Mouse (Mus musculus) stomach, embryonic 14.5 days (tissue): ENCODE measurements around the gene Adipoq. TPM values are rescaled to one million over a fixed set of nuclear protein-coding genes. Genes with fewer than 3 reads are reported as not detected.

ENCODE experiments used
- ATAC-seq: fragments of 200-750 bp; cut with Nextera tagmentation; 2 replicates; pipeline ENCODE4 v1.8.0; 2017; ENCODE audit warnings: low read depth, moderate TSS enrichment; ENCODE audit not compliant: insufficient number of reproducible peaks, insufficient read depth, low FRiP score
- H3K27ac ChIP-seq: fragments of 300-500 bp; sonication (generic); 2 replicates; pipeline ENCODE4 v1.5.1; 2014; ENCODE audit warnings: mild to moderate bottlenecking, low read length, moderate library complexity, mixed read lengths
- H3K27me3 ChIP-seq: fragments of 300-500 bp; sonication (generic); 2 replicates; pipeline ENCODE4 v1.6.1; 2014; ENCODE audit warnings: low read length, control low read depth, mixed read lengths; ENCODE audit not compliant: control insufficient read depth, insufficient read depth
- H3K36me3 ChIP-seq: fragments of 300-500 bp; sonication (generic); 2 replicates; pipeline ENCODE4 v1.6.1; 2014; ENCODE audit warnings: mild to moderate bottlenecking, control low read depth, low read length, moderate library complexity, mixed read lengths; ENCODE audit not compliant: control insufficient read depth, insufficient read depth
- H3K4me1 ChIP-seq: fragments of 300-500 bp; sonication (generic); 2 replicates; pipeline ENCODE4 v1.6.1; 2014; ENCODE audit warnings: low read length, control low read depth, mixed read lengths; ENCODE audit not compliant: control insufficient read depth, insufficient read depth
- H3K4me2 ChIP-seq: fragments of 300-500 bp; sonication (generic); replicated peaks from 2 replicates; pipeline ENCODE4 v1.6.1; 2014; ENCODE audit warnings: low read depth, low read length, control low read depth
- H3K4me3 ChIP-seq: fragments of 300-500 bp; sonication (generic); 2 replicates; pipeline ENCODE4 v1.5.1; 2014; ENCODE audit warnings: low read depth, low read length, control low read depth
- H3K9ac ChIP-seq: fragments of 300-500 bp; sonication (generic); replicated peaks from 2 replicates; pipeline ENCODE4 v1.6.1; 2014; ENCODE audit warnings: low read depth, mild to moderate bottlenecking, control low read depth, low read length, moderate library complexity, mixed read lengths
- H3K9me3 ChIP-seq: fragments of 300-500 bp; sonication (generic); 2 replicates; pipeline ENCODE4 v1.6.1; 2016; ENCODE audit warnings: low read depth, low read length, control low read depth; ENCODE audit not compliant: control insufficient read depth
- WGBS: fragments of 180-500 bp; shearing (Covaris S2); extraction: QIAGEN DNeasy Blood & Tissue Kit; methylation state at CpG from one replicate; pipeline ENCODE4 v1.1.7; 2014; 5-methylcytosine and 5-hydroxymethylcytosine counted together
- polyA plus RNA-seq: library from polyadenylated mRNA; unstranded; fragments of >200 nt; fragmentation: Nextera tagmentation; extraction: Ambion mirVana; gene quantifications from 2 replicates; pipeline ENCODE4 v1.2.1, GENCODE M21; 2014

Gene Adipoq
- polyA plus RNA-seq, 1 experiment from 2014 or later, result not detected

DNA sequence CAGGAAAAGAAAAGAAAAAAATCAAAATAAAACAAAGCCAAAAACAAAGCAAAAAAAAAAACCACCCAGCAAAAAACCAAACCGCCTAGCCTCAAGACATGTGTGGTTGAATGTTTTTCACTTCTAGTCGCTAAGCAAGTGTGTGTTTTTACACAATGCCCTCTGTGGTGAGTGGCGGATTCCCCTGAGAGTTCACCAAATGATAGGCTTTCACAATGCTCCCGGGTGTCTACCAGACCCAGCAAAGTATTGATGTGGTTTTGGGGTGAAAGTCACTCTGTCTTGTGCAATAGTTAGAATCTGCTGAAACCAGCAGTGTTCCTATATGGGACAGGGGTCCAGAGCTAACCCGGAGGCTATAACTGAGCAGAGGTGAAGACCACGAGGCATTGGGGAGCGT, 2.0 kb upstream of the Adipoq start:
- Histone ChIP-seq H3K9ac (no peak overlapping the region), H3K27me3 (no peaks in the 10 kb centered on the region), H3K4me1 (no peaks in the 10 kb centered on the region), H3K27ac (no peak overlapping the region), H3K4me3 (no peak overlapping the region), H3K9me3 (no peaks in the 10 kb centered on the region), H3K4me2 (no peak overlapping the region), H3K36me3 (no peaks in the 10 kb centered on the region)
- ATAC-seq, result no peak
- 85% methylated on average over 7 of the region's 7 CpGs for WGBS

- no peaks in the 10 kb centered on the region for H3K9me3 ChIP-seq
- no peak overlapping the region for H3K4me3 ChIP-seq
- H3K36me3 ChIP-seq, result no peaks in the 10 kb centered on the region
- H3K27me3 ChIP-seq, result no peaks in the 10 kb centered on the region
- H3K27ac ChIP-seq, result no peak overlapping the region
- no peaks in the 10 kb centered on the region for H3K4me1 ChIP-seq
- no peak overlapping the region for H3K4me2 ChIP-seq
- WGBS, result 78% methylated on average over 5 of the region's 5 CpGs
- ATAC-seq, result no peak
- no peak overlapping the region for H3K9ac ChIP-seq
Measured at GRCm38 (mm10) chr16:23145211-23145610, 1.1 kb upstream of the Adipoq start.

DNA sequence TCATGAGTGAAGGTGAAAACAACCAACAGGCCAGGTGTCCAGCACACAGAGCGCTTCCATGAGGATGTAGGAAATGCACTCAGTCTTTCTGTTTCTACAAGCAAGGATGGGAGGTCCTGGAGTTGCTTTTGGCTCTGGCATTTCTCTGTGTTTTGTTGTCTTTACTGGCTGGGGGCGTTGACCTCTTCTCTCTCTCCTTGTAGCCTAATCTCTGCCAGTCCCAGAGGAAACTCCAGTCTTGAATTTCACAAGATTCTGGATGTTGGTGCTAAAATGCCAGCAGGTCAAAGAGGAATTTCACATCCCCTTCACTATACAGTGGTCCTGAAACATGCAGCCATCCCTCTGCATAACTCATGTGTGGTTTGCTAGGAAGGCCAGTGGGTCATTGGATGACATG, 2.6 kb downstream of the Adipoq start:
- Histone ChIP-seq H3K4me3 (no peak overlapping the region), H3K4me2 (no peak overlapping the region), H3K9ac (no peak overlapping the region), H3K27ac (no peak overlapping the region), H3K9me3 (no peaks in the 10 kb centered on the region), H3K36me3 (no peaks in the 10 kb centered on the region), H3K4me1 (no peaks in the 10 kb centered on the region), H3K27me3 (no peaks in the 10 kb centered on the region)
- WGBS, result 69% methylated on average over 2 of the region's 2 CpGs
- ATAC-seq, result no peak

DNA sequence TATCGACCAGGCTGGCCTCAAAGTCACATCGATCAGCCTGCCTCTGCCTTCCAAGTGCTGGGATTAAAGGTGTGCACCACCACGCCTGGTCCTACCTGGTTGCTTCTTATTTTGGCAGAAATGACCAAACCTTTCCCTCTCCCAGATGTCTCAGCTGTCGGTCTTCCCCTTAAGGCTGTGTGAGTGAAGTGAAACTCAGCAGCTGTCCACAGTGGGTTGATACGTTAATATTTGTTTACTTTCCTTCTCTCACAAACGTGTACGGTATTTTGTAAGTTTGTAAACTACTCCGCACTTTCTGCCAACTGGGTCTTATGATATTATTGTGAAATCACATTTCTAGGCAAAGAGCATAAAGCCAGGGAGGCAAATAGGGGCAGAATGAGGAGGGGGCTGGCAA, 3.1 kb downstream of the Adipoq start:
- H3K4me3 ChIP-seq, result no peak overlapping the region
- 65% methylated on average over 8 of the region's 8 CpGs for WGBS

DNA sequence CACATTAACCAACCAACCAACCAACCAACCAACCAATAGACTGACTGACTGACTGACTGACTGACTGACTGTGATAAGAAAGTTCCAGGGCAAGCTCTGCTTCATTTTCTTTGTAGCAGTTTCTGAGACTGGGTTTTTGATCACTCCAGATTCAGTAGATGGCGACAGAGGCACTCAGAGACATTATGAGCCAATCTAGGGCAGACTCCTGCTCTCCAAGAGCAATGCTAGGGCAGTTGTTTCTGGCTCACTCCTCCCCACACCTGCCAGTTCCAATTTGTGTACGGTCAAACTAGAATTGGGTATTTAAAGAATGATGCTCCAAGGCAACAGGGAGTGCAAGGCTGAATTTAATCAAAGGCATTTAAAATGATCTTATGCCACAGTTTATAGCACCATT, 5.1 kb downstream of the Adipoq start:
- Histone ChIP-seq H3K9me3 (no peaks in the 10 kb centered on the region), H3K4me1 (no peaks in the 10 kb centered on the region), H3K9ac (no peak overlapping the region), H3K27ac (no peak overlapping the region), H3K36me3 (no peaks in the 10 kb centered on the region), H3K4me3 (no peak overlapping the region), H3K4me2 (no peak overlapping the region), H3K27me3 (no peaks in the 10 kb centered on the region)
- ATAC-seq, result no peak
- WGBS, result 19% methylated on average over 2 of the region's 2 CpGs

More for the DNA sequence above, 3.1 kb downstream of the Adipoq start:
- H3K9me3 ChIP-seq, result no peaks in the 10 kb centered on the region
- H3K9ac ChIP-seq, result no peak overlapping the region
- no peak for ATAC-seq
- H3K27ac ChIP-seq, result no peak overlapping the region
- no peak overlapping the region for H3K4me2 ChIP-seq
- no peaks in the 10 kb centered on the region for H3K36me3 ChIP-seq
- H3K27me3 ChIP-seq, result no peaks in the 10 kb centered on the region
- no peaks in the 10 kb centered on the region for H3K4me1 ChIP-seq

GRCm38 (mm10) chr16:23154261-23154660, 7.9 kb downstream of the Adipoq start:
- Histone ChIP-seq H3K36me3 (no peaks in the 10 kb centered on the region), H3K9ac (no peak overlapping the region), H3K4me1 (no peaks in the 10 kb centered on the region), H3K4me3 (no peak overlapping the region), H3K27ac (no peak overlapping the region), H3K27me3 (no peaks in the 10 kb centered on the region), H3K4me2 (no peak overlapping the region), H3K9me3 (no peaks in the 10 kb centered on the region)
- 66% methylated on average over 5 of the region's 5 CpGs for WGBS
- ATAC-seq, result no peak

DNA sequence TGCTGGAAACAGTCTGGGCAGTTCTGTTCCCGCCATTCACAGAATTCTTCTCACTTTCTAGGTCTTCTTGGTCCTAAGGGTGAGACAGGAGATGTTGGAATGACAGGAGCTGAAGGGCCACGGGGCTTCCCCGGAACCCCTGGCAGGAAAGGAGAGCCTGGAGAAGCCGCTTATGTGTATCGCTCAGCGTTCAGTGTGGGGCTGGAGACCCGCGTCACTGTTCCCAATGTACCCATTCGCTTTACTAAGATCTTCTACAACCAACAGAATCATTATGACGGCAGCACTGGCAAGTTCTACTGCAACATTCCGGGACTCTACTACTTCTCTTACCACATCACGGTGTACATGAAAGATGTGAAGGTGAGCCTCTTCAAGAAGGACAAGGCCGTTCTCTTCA, 10.7 kb downstream of the Adipoq start:
- 92% methylated on average over 13 of the region's 13 CpGs for WGBS
- no peak overlapping the region for H3K4me3 ChIP-seq
- no peaks in the 10 kb centered on the region for H3K4me1 ChIP-seq
- H3K27ac ChIP-seq, result no peak overlapping the region
- no peaks in the 10 kb centered on the region for H3K9me3 ChIP-seq
- ATAC-seq, result no peak
- H3K27me3 ChIP-seq, result no peaks in the 10 kb centered on the region
- H3K4me2 ChIP-seq, result no peak overlapping the region
- H3K9ac ChIP-seq, result no peak overlapping the region
- no peaks in the 10 kb centered on the region for H3K36me3 ChIP-seq

DNA sequence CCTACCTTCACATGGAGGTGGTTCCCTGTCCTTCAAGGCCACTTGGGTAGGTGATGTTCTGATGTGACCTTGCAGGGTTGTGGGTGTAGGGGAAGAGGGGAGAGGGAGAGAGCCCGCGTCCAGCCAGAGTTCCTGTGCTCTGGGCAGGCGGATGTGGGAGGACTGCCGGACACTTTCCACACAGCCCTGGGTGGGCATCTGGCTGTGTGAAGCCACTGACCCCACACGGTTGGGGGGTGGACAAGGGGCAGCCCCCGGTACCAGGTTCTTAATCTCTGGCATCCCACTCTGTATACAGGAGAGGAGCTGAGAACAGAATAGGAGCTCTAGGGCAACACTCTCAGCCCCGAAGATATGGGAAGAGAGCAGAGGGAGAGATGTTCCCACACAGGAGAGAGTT, 12.0 kb downstream of the Adipoq start:
- 93% methylated on average over 7 of the region's 7 CpGs for WGBS
- no peaks in the 10 kb centered on the region for H3K4me1 ChIP-seq
- H3K27ac ChIP-seq, result no peak overlapping the region
- no peak overlapping the region for H3K4me3 ChIP-seq
- no peak overlapping the region for H3K4me2 ChIP-seq
- H3K9ac ChIP-seq, result no peak overlapping the region
- H3K9me3 ChIP-seq, result no peaks in the 10 kb centered on the region
- H3K36me3 ChIP-seq, result no peaks in the 10 kb centered on the region
- no peak for ATAC-seq
- H3K27me3 ChIP-seq, result no peaks in the 10 kb centered on the region

DNA sequence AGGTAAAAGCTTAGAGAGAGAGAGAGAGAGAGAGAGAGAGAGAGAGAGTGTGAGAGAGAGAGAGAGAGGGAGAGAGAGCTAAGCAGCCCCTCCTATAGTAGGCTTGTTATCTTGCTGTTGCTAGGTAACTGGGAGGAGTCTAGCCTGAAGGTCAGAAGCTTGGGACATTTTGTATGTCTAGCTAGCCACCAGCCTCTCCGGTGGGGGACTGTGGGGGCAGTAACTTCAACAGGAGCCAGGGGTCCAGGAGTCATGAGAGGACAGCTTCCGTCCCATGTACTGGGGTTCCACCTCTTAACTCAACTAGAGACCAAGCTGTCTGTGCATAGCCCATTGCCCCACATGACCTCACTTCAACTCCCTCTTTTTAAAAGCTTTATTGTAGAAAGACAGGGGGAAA, 12.6 kb downstream of the Adipoq start:
- no peak overlapping the region for H3K9ac ChIP-seq
- no peaks in the 10 kb centered on the region for H3K36me3 ChIP-seq
- H3K4me2 ChIP-seq, result no peak overlapping the region
- H3K27ac ChIP-seq, result no peak overlapping the region
- no peaks in the 10 kb centered on the region for H3K27me3 ChIP-seq
- no peak for ATAC-seq
- 41% methylated on average over 2 of the region's 2 CpGs for WGBS
- H3K9me3 ChIP-seq, result no peaks in the 10 kb centered on the region
- H3K4me1 ChIP-seq, result no peaks in the 10 kb centered on the region
- H3K4me3 ChIP-seq, result no peak overlapping the region
